Comparison of ENCODE assay signal across 13 mouse cellular contexts in the genomic region with DNA sequence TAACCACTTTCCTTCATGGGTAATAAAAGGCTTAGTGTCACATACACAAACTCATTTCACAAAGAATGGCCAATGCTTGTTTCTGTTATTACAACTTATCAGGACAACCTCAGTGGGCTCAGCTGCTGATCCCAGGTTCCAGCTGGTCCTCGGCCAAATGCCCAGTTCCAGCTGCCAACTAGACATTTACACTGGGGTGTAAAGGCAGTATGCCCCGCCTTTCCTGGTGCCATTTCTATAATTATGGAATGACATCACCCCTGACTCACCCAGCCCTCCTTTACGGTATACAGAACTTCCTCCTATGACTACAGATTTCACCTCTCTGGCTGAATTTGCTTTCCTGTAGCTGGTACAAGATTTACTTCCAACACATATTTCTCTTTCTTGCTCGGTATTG.
DNase-seq lines count a peak whose midpoint lies in the region; ATAC-seq and TF ChIP-seq lines count a peak whose summit lies in the region.
"Had no signal": no experiment of that assay in that cellular context is flagged by ENCODE, and none has a peak within 500 bp of the region (broad histone marks: within the 10 kb centered on the region; RNA-seq: fewer than 3 reads in every experiment).

No protein-coding gene starts in this region.

- no peak overlapping the region for H3K27ac ChIP-seq in midbrain, postnatal 0 days (ENCODE audit: low read depth, low read length)
- no peak overlapping the region for H3K27ac ChIP-seq in midbrain, embryonic 10.5 days (replicated peaks)
- peak overlapping the region in 1 of 2 experiments; percentile 34; a peak in 1 of 4 replicates for H3K27ac ChIP-seq in heart, embryonic 14.5 days (replicated peaks in 1 of 2; ENCODE audit: control insufficient read depth in 1 of 2, insufficient read depth in 1 of 2, low read depth in 2 of 2, low read length in 2 of 2)
- no peak overlapping the region for H3K27ac ChIP-seq in lung, postnatal 0 days (ENCODE audit: low read length)
- H3K27ac ChIP-seq in cerebellum, adult 2 months (ENCODE audit: insufficient read depth, low read length) = no peak overlapping the region
- H3K27ac ChIP-seq: forebrain, embryonic 15.5 days; limb, embryonic 12.5 days; macrophage had no signal

- H3K27me3 ChIP-seq in midbrain, postnatal 0 days (ENCODE audit: insufficient read depth, low read length) = no peaks in the 10 kb centered on the region
- no peaks in the 10 kb centered on the region; the same call in 1 of the 2 replicates for H3K27me3 ChIP-seq in midbrain, embryonic 10.5 days (ENCODE audit: low read depth, poor library complexity, severe bottlenecking)
- no peaks in the 10 kb centered on the region for H3K27me3 ChIP-seq in heart, embryonic 14.5 days (ENCODE audit: control insufficient read depth, insufficient read depth, low read length)
- H3K27me3 ChIP-seq in lung, postnatal 0 days (replicated peaks; ENCODE audit: insufficient read depth, low read length) = no peaks in the 10 kb centered on the region
- no peaks in the 10 kb centered on the region for H3K27me3 ChIP-seq in cerebellum, adult 2 months (ENCODE audit: control insufficient read depth, insufficient read depth, low read length)
- H3K27me3 ChIP-seq: forebrain, embryonic 15.5 days had no signal

- 87% methylated on average over 4 of the region's 4 CpGs for WGBS in midbrain, postnatal 0 days
- 95% methylated on average over 4 of the region's 4 CpGs for WGBS in midbrain, embryonic 10.5 days
- WGBS in heart, embryonic 14.5 days = 28% methylated on average over 4 of the region's 4 CpGs
- 49% methylated on average over 4 of the region's 4 CpGs for WGBS in lung, postnatal 0 days
- 72% methylated on average over 4 of the region's 4 CpGs for WGBS in cerebellum, adult 2 months

- no peak overlapping the region for H3K9ac ChIP-seq in midbrain, postnatal 0 days (replicated peaks; ENCODE audit: low read length, poor library complexity, severe bottlenecking)
- no peak overlapping the region for H3K9ac ChIP-seq in heart, embryonic 14.5 days (ENCODE audit: low read length)
- H3K9ac ChIP-seq in lung, postnatal 0 days (replicated peaks; ENCODE audit: low read depth) = no peak overlapping the region
- H3K9ac ChIP-seq: forebrain, embryonic 15.5 days; limb, embryonic 12.5 days had no signal

- TF ChIP-seq POLR2A in cerebellum, adult 2 months (IDR thresholded peaks at IDR 0.05; ENCODE audit: borderline replicate concordance, insufficient read depth, low read length) = no peak

- peaks cover 6% of the 10 kb centered on the region; the same call in 1 of the 2 replicates for H3K4me1 ChIP-seq in midbrain, postnatal 0 days (ENCODE audit: insufficient read depth, low read length)
- peaks cover 5% of the 10 kb centered on the region; the same call in 1 of the 2 replicates for H3K4me1 ChIP-seq in midbrain, embryonic 10.5 days
- peaks cover 40 to 53% of the 10 kb centered on the region in 2 experiments for H3K4me1 ChIP-seq in heart, embryonic 14.5 days (ENCODE audit: control insufficient read depth in 2 of 2, insufficient read depth in 2 of 2, low read length in 2 of 2)
- peaks cover 6% of the 10 kb centered on the region; the same call in 1 of the 2 replicates for H3K4me1 ChIP-seq in lung, postnatal 0 days (ENCODE audit: insufficient read depth, low read depth, low read length)
- H3K4me1 ChIP-seq in cerebellum, adult 2 months (ENCODE audit: control insufficient read depth, insufficient read depth, low read length) = no peaks in the 10 kb centered on the region

- H3K9me3 ChIP-seq in midbrain, postnatal 0 days (ENCODE audit: low read length) = no peaks in the 10 kb centered on the region
- H3K9me3 ChIP-seq in midbrain, embryonic 10.5 days (replicated peaks) = no peaks in the 10 kb centered on the region
- H3K9me3 ChIP-seq in heart, embryonic 14.5 days (ENCODE audit: control insufficient read depth, low read length) = no peaks in the 10 kb centered on the region
- H3K9me3 ChIP-seq in lung, postnatal 0 days (ENCODE audit: low read length) = no peaks in the 10 kb centered on the region
- H3K9me3 ChIP-seq: forebrain, embryonic 15.5 days; limb, embryonic 12.5 days had no signal

- ATAC-seq in midbrain, postnatal 0 days (ENCODE audit: low FRiP score) = no peak
- ATAC-seq in heart, embryonic 14.5 days (ENCODE audit: insufficient number of reproducible peaks, insufficient read depth, low FRiP score, low read depth) = peak; percentile 62
- ATAC-seq in lung, postnatal 0 days = peak; percentile 72
- ATAC-seq: forebrain, embryonic 15.5 days had no signal

- no peaks in the 10 kb centered on the region for H3K36me3 ChIP-seq in midbrain, postnatal 0 days (ENCODE audit: insufficient read depth, low read length)
- no peaks in the 10 kb centered on the region for H3K36me3 ChIP-seq in midbrain, embryonic 10.5 days
- H3K36me3 ChIP-seq in heart, embryonic 14.5 days (ENCODE audit: control insufficient read depth, insufficient read depth, low read length) = no peaks in the 10 kb centered on the region
- no peaks in the 10 kb centered on the region for H3K36me3 ChIP-seq in lung, postnatal 0 days (ENCODE audit: insufficient read depth, low read length)
- H3K36me3 ChIP-seq: forebrain, embryonic 15.5 days; limb, embryonic 12.5 days had no signal

- DNase-seq in midbrain, postnatal 0 days (ENCODE audit: low spot score) = peak; percentile 31
- DNase-seq in midbrain, embryonic 10.5 days (ENCODE audit: low spot score) = no peak
- peak; percentile 82 for DNase-seq in lung, postnatal 0 days (ENCODE audit: low spot score)
- DNase-seq in cerebellum, adult 2 months = no peak
- no peak for DNase-seq in layer of hippocampus, postnatal 36 days
- no peak for DNase-seq in kidney, adult 8-10 months
- DNase-seq: gastrocnemius, postnatal 36 days; layer of hippocampus, adult 9-11 months; thymus, postnatal 36 days had no signal

- no peak overlapping the region for H3K4me3 ChIP-seq in midbrain, postnatal 0 days (ENCODE audit: low read depth, low read length)
- no peak overlapping the region for H3K4me3 ChIP-seq in midbrain, embryonic 10.5 days
- no peak overlapping the region for H3K4me3 ChIP-seq in heart, embryonic 14.5 days (ENCODE audit: control insufficient read depth in 1 of 2, insufficient read depth in 1 of 2, low read depth in 1 of 2, low read length in 2 of 2)
- no peak overlapping the region for H3K4me3 ChIP-seq in lung, postnatal 0 days (ENCODE audit: low read depth, low read length)
- H3K4me3 ChIP-seq in cerebellum, adult 2 months (replicated peaks; ENCODE audit: insufficient read depth, low read depth, low read length) = no peak overlapping the region
- H3K4me3 ChIP-seq: forebrain, embryonic 15.5 days; limb, embryonic 12.5 days had no signal

- no peak overlapping the region for H3K4me2 ChIP-seq in midbrain, postnatal 0 days (ENCODE audit: low read depth, low read length, poor library complexity, severe bottlenecking)
- peak overlapping the region; percentile 24; the same call in 1 of the 2 replicates for H3K4me2 ChIP-seq in heart, embryonic 14.5 days (ENCODE audit: low read length)
- no peak overlapping the region for H3K4me2 ChIP-seq in lung, postnatal 0 days (replicated peaks; ENCODE audit: low read depth, low read length)
- H3K4me2 ChIP-seq: forebrain, embryonic 15.5 days; limb, embryonic 12.5 days had no signal

- TF ChIP-seq CTCF in midbrain, postnatal 0 days (IDR thresholded peaks at IDR 0.05) = no peak
- no peak for TF ChIP-seq CTCF in lung, postnatal 0 days (IDR thresholded peaks at IDR 0.05)
- no peak for TF ChIP-seq CTCF in cerebellum, adult 2 months (IDR thresholded peaks at IDR 0.05; ENCODE audit: borderline replicate concordance, insufficient read depth, low read depth, low read length)

- peak; percentile 84 for TF ChIP-seq EP300 in lung, postnatal 0 days (IDR thresholded peaks at IDR 0.05)

Comparison
In these comparisons a context has a peak if more than half of its experiments do, and no peak if none do; other contexts are left out.
1. DNase-seq: peak in midbrain, postnatal 0 days (single experiment) and lung, postnatal 0 days (single experiment); none in midbrain, embryonic 10.5 days (single experiment), cerebellum, adult 2 months (0 of 2), layer of hippocampus, postnatal 36 days (0 of 2) and kidney, adult 8-10 months (0 of 2).